Mouse (Mus musculus) testis, adult 2 months (tissue): Measurements from ENCODE around the gene Aldh3b2.

ENCODE experiments used
- CTCF ChIP-seq: fragments of 200-500 bp; IDR thresholded peaks from 2 replicates; pipeline ENCODE4 v1.5.1; 2012; ENCODE audit warnings: low read depth, mild to moderate bottlenecking, inconsistent platforms, low read length, moderate library complexity; ENCODE audit not compliant: control insufficient read depth, insufficient read depth, insufficient replicate concordance
- POLR2A ChIP-seq: fragments of 200-500 bp; IDR thresholded peaks from 2 replicates; pipeline ENCODE4 v1.6.1; 2012; ENCODE audit warnings: low read depth, mild to moderate bottlenecking, inconsistent platforms, low read length, moderate library complexity; ENCODE audit not compliant: control insufficient read depth

DNA sequence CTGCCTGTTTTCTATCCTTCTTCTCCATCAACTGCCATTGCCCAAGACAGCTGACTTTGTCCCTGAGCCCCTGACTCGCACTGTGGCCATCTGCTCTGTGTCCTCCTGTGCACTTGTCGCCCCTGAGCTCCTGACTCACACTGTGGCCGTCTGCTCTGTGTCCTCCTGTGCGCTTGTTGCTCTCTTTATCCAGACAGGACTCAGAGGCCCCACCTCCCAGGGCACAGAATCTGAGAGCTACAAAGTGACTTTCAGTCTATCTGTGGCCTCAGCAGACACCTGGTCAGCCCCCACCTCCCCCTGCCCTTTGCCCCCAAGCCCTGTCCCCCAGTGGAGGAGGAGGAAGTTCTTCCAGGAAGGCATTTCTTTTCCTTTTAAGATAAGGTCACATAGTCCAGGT, 16.3 kb upstream of the Aldh3b2 start:
- TF ChIP-seq CTCF (no peak), POLR2A (no peak)
